Mouse (Mus musculus) gastrocnemius, adult 8-10 months (tissue): ENCODE results near the gene Aaed1. TPM values are rescaled to one million over a fixed set of nuclear protein-coding genes. Genes with fewer than 3 reads are reported as not detected.
A peak's percentile ranks its signal among the peaks of the same experiment; 100 is the strongest.
"Not testable (repeated sequence)": the region's sequence is repeated elsewhere in the genome, so short reads cannot be mapped to it uniquely, and the experiment has no call there.

Source experiments
- DNase-seq, 2 experiments: peaks; one replicate each; pipeline ENCODE4 v3.0.0; 2022; ENCODE audit warnings: low spot score in 2 of 2
- total RNA-seq, 4 experiments: library from RNA; stranded (reverse); gene quantifications; 2 replicates each; pipeline ENCODE4 v1.2.4; 2022

Aaed1 gene
- total RNA-seq, 4 experiments from 2014 or later: 49.4 to 59.4 (median 50.8) TPM

- DNase-seq: no peak
Observed at GRCm38 (mm10) chr13:64309036-64309435, 3.5 kb downstream of the Aaed1 start.

- DNase-seq: no peak
Observed at GRCm38 (mm10) chr13:64307508-64307907, 5.0 kb downstream of the Aaed1 start.

GRCm38 (mm10) chr13:64306078-64306477, 6.4 kb downstream of the Aaed1 start:
- DNase-seq: no peak

GRCm38 (mm10) chr13:64299069-64299468, 13.4 kb downstream of the Aaed1 start:
- no peak for DNase-seq

GRCm38 (mm10) chr13:64286791-64287190, 25.7 kb downstream of the Aaed1 start:
- DNase-seq: no peak

GRCm38 (mm10) chr13:64286321-64286720, 26.2 kb downstream of the Aaed1 start:
- DNase-seq: no peak

- DNase-seq: no peak
Observed at GRCm38 (mm10) chr13:64284676-64285075, 27.8 kb downstream of the Aaed1 start.

- DNase-seq: no peak
Observed at GRCm38 (mm10) chr13:64280940-64281339, 31.6 kb downstream of the Aaed1 start.

GRCm38 (mm10) chr13:64275754-64276127, 36.8 kb downstream of the Aaed1 start:
- no peak for DNase-seq

GRCm38 (mm10) chr13:64274879-64275753, 37.4 kb downstream of the Aaed1 start, which contains the start of gene Cdc14b:
Gene Cdc14b (minus strand): TSS chr13:64275290.
- DNase-seq: no peak

GRCm38 (mm10) chr13:64273891-64274844, 38.3 kb downstream of the Aaed1 start:
- DNase-seq: no peak

GRCm38 (mm10) chr13:64273352-64273751, 39.2 kb downstream of the Aaed1 start:
- no peak for DNase-seq

GRCm38 (mm10) chr13:64268384-64268783, 44.1 kb downstream of the Aaed1 start:
- DNase-seq: no peak

- peak in 1 of 2 experiments; percentile 55 for DNase-seq
Observed at GRCm38 (mm10) chr13:64267151-64267550, 45.4 kb downstream of the Aaed1 start.

GRCm38 (mm10) chr13:64264586-64264985, 47.9 kb downstream of the Aaed1 start:
- DNase-seq: no peak

- no peak for DNase-seq
Observed at GRCm38 (mm10) chr13:64259903-64260302, 52.6 kb downstream of the Aaed1 start.

- no peak for DNase-seq
Observed at GRCm38 (mm10) chr13:64258516-64258821, 54.0 kb downstream of the Aaed1 start.

- no peak for DNase-seq
Observed at GRCm38 (mm10) chr13:64257814-64258515, 54.5 kb downstream of the Aaed1 start.

GRCm38 (mm10) chr13:64257010-64257813, 55.3 kb downstream of the Aaed1 start:
- DNase-seq: no peak

GRCm38 (mm10) chr13:64254185-64254584, 58.3 kb downstream of the Aaed1 start:
- not testable (repeated sequence) for DNase-seq

- DNase-seq: no peak
Observed at GRCm38 (mm10) chr13:64253697-64254096, 58.8 kb downstream of the Aaed1 start.
